8 mouse cellular contexts compared by ENCODE assay signal in the genomic region with DNA sequence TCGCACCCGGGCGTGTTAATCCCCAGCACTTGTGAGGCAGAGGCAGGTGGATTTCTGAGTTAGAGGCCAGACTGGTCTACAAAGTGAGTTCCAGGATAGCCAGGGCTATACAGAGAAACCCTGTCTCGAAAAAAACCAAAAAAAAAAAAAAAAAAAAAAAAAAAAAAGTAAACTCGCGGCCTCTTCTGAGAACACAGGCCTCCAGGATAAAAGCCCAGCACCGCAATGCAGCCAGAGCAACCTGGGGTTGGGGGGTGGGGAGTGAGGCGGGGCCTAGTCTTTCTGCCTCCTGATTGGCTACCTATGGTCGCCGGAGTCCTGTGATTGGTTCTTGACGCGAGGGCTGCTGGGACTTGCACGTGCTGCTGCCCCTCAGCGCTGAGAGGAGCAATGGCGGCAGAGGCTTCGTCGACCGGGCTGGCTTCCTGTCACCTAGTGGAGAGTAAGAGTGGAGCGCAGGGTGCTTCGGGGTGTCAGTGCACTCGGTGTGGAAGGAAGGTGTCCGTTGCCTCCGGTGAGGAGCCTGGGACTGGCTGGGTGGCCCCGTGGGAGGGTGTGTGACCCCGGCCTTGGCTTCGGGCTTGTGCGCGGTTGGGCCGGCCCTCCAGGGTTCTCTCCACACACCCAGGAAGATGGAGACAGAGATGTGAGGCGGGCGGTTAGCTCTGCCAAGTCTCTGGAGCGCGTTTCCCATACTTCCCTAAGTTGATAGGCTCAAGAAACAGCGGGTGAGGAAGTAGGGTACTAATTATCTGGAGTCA. TPM values are rescaled to one million over a fixed set of nuclear protein-coding genes. Genes with fewer than 3 reads are reported as not detected.
A peak's percentile ranks its signal among the peaks of the same experiment; 100 is the strongest.
DNase-seq lines count a peak whose midpoint lies in the region; ATAC-seq and TF ChIP-seq lines count a peak whose summit lies in the region.

A gene (plus strand): TSS at position 271 of the 761 bp plus-strand sequence.

- WGBS in forebrain, embryonic 10.5 days, result 66% methylated on average over 34 of the region's 34 CpGs
- WGBS in forebrain, embryonic 14.5 days, result 77% methylated on average over 34 of the region's 34 CpGs

- no peak within 1 kb of the TSS for H3K4me2 ChIP-seq in forebrain, embryonic 14.5 days (ENCODE audit: low read length)

- peak within 1 kb of the TSS; percentile 30 for H3K4me3 ChIP-seq in forebrain, embryonic 10.5 days
- H3K4me3 ChIP-seq in forebrain, embryonic 14.5 days (ENCODE audit: low read depth, low read length), result no peak within 1 kb of the TSS
- peak within 1 kb of the TSS; percentile 84 for H3K4me3 ChIP-seq in E14TG2a.4 (replicated peaks; ENCODE audit: low read length)

- no peaks in the 10 kb centered on the region for H3K36me3 ChIP-seq in forebrain, embryonic 10.5 days (replicated peaks)
- no peaks in the 10 kb centered on the region for H3K36me3 ChIP-seq in forebrain, embryonic 14.5 days (ENCODE audit: control insufficient read depth, insufficient read depth, low read length)
- peaks cover 28% of the 10 kb centered on the region for H3K36me3 ChIP-seq in E14TG2a.4 (ENCODE audit: insufficient read depth, low read length)

- H3K4me1 ChIP-seq in forebrain, embryonic 10.5 days, result 0 out of 2 replicates have a peak, but pooled peaks cover 3% of the 10 kb centered on the region
- no peaks in the 10 kb centered on the region for H3K4me1 ChIP-seq in forebrain, embryonic 14.5 days (ENCODE audit: control insufficient read depth, insufficient read depth, low read length)
- no peaks in the 10 kb centered on the region for H3K4me1 ChIP-seq in E14TG2a.4 (replicated peaks; ENCODE audit: low read depth, low read length)

- no peaks in the 10 kb centered on the region; the same call in 1 of the 2 replicates for H3K9me3 ChIP-seq in forebrain, embryonic 10.5 days
- H3K9me3 ChIP-seq in forebrain, embryonic 14.5 days (replicated peaks; ENCODE audit: control insufficient read depth, low read length), result no peaks in the 10 kb centered on the region
- peaks cover 12% of the 10 kb centered on the region for H3K9me3 ChIP-seq in E14TG2a.4 (ENCODE audit: low read length)

- H3K9ac ChIP-seq in forebrain, embryonic 14.5 days (ENCODE audit: low read length), result no peak within 1 kb of the TSS

- H3K27me3 ChIP-seq in forebrain, embryonic 10.5 days (ENCODE audit: poor library complexity, severe bottlenecking), result no peaks in the 10 kb centered on the region
- H3K27me3 ChIP-seq in forebrain, embryonic 14.5 days (replicated peaks; ENCODE audit: control insufficient read depth, insufficient read depth, low read length), result no peaks in the 10 kb centered on the region
- no peaks in the 10 kb centered on the region for H3K27me3 ChIP-seq in E14TG2a.4 (ENCODE audit: insufficient read depth, low read length)

- H3K27ac ChIP-seq in forebrain, embryonic 10.5 days, result no peak within 1 kb of the TSS
- H3K27ac ChIP-seq in forebrain, embryonic 14.5 days (ENCODE audit: low read depth, low read length), result no peak within 1 kb of the TSS

- no peak for ATAC-seq in forebrain, embryonic 14.5 days
- ATAC-seq in granulocyte monocyte progenitor cell, adult 5-6 weeks (replicated peaks; ENCODE audit: poor library complexity, severe bottlenecking), result peak; percentile 33; the same call in 1 of the 2 replicates
- ATAC-seq in megakaryocyte, adult 5-6 weeks (ENCODE audit: poor library complexity, severe bottlenecking), result peak; percentile 38; the same call in 1 of the 2 replicates

- TF ChIP-seq CTCF in E14TG2a.4 (conservative IDR thresholded peaks at IDR 0.05; ENCODE audit: low read length), result no peak

- DNase-seq in forebrain, embryonic 10.5 days (ENCODE audit: extremely low spot score, low spot score), result no peak
- DNase-seq in forebrain, embryonic 14.5 days (ENCODE audit: low spot score), result no peak
- DNase-seq in ovary, postnatal 36 days (ENCODE audit: low spot score), result no peak
- no peak for DNase-seq in frontal cortex, postnatal 25 days (ENCODE audit: low spot score in 2 of 2)
- no peak for DNase-seq in cerebellum, postnatal 36 days

RNA-seq across cellular contexts. Expression of the gene that starts here (rescaled TPM):
- 1.8 and 2.1 TPM in 2 replicates for polyA plus RNA-seq in forebrain, embryonic 10.5 days (2016; fragmentation: Nextera tagmentation; extraction: Ambion mirVana)
- 1.4 and 1.5 TPM in 2 replicates for polyA plus RNA-seq in forebrain, embryonic 14.5 days (2014; fragmentation: Nextera tagmentation; extraction: Ambion mirVana)
- total RNA-seq in granulocyte monocyte progenitor cell, adult 5-6 weeks (2014; fragmentation: Nextera tagmentation), result 0.67 and 4.1 TPM in 2 replicates
- 2.4 and 4.1 TPM in 2 replicates for total RNA-seq in granulocyte monocyte progenitor cell, adult 5-6 weeks (2017)
- 0.65 and 1.1 TPM in 2 replicates for total RNA-seq in megakaryocyte, adult 5-6 weeks (2015)
- 0.65 and 1.5 TPM in 2 replicates for total RNA-seq in megakaryocyte, adult 5-6 weeks (2017)
